Mouse (Mus musculus) myocyte (in vitro differentiated cells): Measurements from ENCODE around the gene Bhlhe23. TPM values are rescaled to one million over a fixed set of nuclear protein-coding genes. Genes with fewer than 3 reads are reported as not detected.

Experiments used
- H3K27me3 ChIP-seq: one replicate; pipeline ENCODE4 v1.6.1; 2011; ENCODE audit not compliant: control insufficient read depth, insufficient read depth, insufficient read length
- H3K36me3 ChIP-seq: one replicate; pipeline ENCODE4 v1.6.1; 2011; ENCODE audit not compliant: control insufficient read depth, insufficient read depth
- H3K4me2 ChIP-seq: one replicate; pipeline ENCODE4 v1.6.1; 2011; ENCODE audit warnings: low read depth, control low read depth
- H3K4me3 ChIP-seq: one replicate; pipeline ENCODE4 v1.5.1; 2011; ENCODE audit warnings: mild to moderate bottlenecking, control low read depth, moderate library complexity
- H3K79me2 ChIP-seq: one replicate; pipeline ENCODE4 v1.6.1; 2011; ENCODE audit not compliant: control insufficient read depth, insufficient read depth
- H3ac ChIP-seq: one replicate; pipeline ENCODE4 v1.6.1; 2011; ENCODE audit not compliant: control insufficient read depth, insufficient read length
- CEBPB ChIP-seq: IDR thresholded peaks from 2 replicates; pipeline ENCODE4 v1.6.1; 2011; ENCODE audit warnings: mild to moderate bottlenecking, moderate library complexity; ENCODE audit not compliant: poor library complexity, insufficient read depth, severe bottlenecking
- E2F4 ChIP-seq: IDR thresholded peaks from one replicate; pipeline ENCODE4 v1.6.1; 2011; ENCODE audit warnings: mild to moderate bottlenecking, control low read depth, moderate library complexity; ENCODE audit not compliant: insufficient read depth
- MAX ChIP-seq: IDR thresholded peaks from one replicate; pipeline ENCODE4 v1.6.1; 2011; ENCODE audit warnings: low read depth, mild to moderate bottlenecking, control low read depth
- MYOD1 ChIP-seq, 3 experiments: IDR thresholded peaks; one replicate each; pipeline ENCODE4 v1.6.1; 2011; ENCODE audit warnings: control low read depth in 2 of 3, low read depth in 2 of 3, mild to moderate bottlenecking in 2 of 3, moderate library complexity in 1 of 3; ENCODE audit not compliant: insufficient read length in 2 of 3, control insufficient read depth in 1 of 3
- MYOG ChIP-seq, 3 experiments: IDR thresholded peaks; one replicate each; pipeline ENCODE4 v1.6.1; 2011; ENCODE audit warnings: control low read depth in 2 of 3, low read depth in 2 of 3, mild to moderate bottlenecking in 2 of 3; ENCODE audit not compliant: insufficient read length in 2 of 3, control insufficient read depth in 1 of 3, insufficient read depth in 1 of 3
- POLR2A ChIP-seq: IDR thresholded peaks from one replicate; pipeline ENCODE4 v1.6.1; 2011; ENCODE audit warnings: low read depth, mild to moderate bottlenecking, control low read depth, moderate library complexity; ENCODE audit not compliant: insufficient read length
- POLR2AphosphoS2 ChIP-seq: IDR thresholded peaks from one replicate; pipeline ENCODE4 v1.6.1; 2011; ENCODE audit warnings: low read depth, control low read depth; ENCODE audit not compliant: insufficient read length
- REST ChIP-seq: IDR thresholded peaks from one replicate; pipeline ENCODE4 v1.6.1; 2011; ENCODE audit warnings: mild to moderate bottlenecking, control low read depth, moderate library complexity; ENCODE audit not compliant: insufficient read depth, insufficient read length
- SRF ChIP-seq: IDR thresholded peaks from one replicate; pipeline ENCODE4 v1.6.1; 2011; ENCODE audit warnings: low read depth; ENCODE audit not compliant: control insufficient read depth, insufficient read length
- TCF12 ChIP-seq: IDR thresholded peaks from one replicate; pipeline ENCODE4 v1.6.1; 2011; ENCODE audit warnings: mild to moderate bottlenecking, control low read depth; ENCODE audit not compliant: poor library complexity, insufficient read depth, severe bottlenecking
- TCF3 ChIP-seq: IDR thresholded peaks from one replicate; pipeline ENCODE4 v1.6.1; 2011; ENCODE audit warnings: low read depth, control low read depth; ENCODE audit not compliant: insufficient read length
- USF1 ChIP-seq: IDR thresholded peaks from one replicate; pipeline ENCODE4 v1.6.1; 2011; ENCODE audit warnings: low read depth, mild to moderate bottlenecking, control low read depth, moderate library complexity
- polyA plus RNA-seq: library from polyadenylated mRNA; unstranded; fragments of >200 nt; fragmentation: generic; extraction: Trizol; gene quantifications from one replicate; pipeline ENCODE4 v1.2.1, GENCODE M21; 2012; ENCODE audit warnings: missing spikeins

Bhlhe23 gene
- not detected for polyA plus RNA-seq

GRCm38 (mm10) chr2:180776793-180777192, at the start of gene Bhlhe23:
Gene Bhlhe23, minus strand, starts transcription at chr2:180776900.
- H3ac ChIP-seq, result no peak within 1 kb of the TSS
- H3K4me2 ChIP-seq, result no peak within 1 kb of the TSS
- no peaks in the 10 kb centered on the region for H3K36me3 ChIP-seq
- no peak within 1 kb of the TSS for H3K4me3 ChIP-seq
- TF ChIP-seq USF1 (no peak), TCF12 (no peak), E2F4 (no peak), MYOD1 (IDR thresholded peaks at IDR 0.05; ENCODE audit: control insufficient read depth in 1 of 3, insufficient read length in 2 of 3, low read depth in 2 of 3) (no peak), TCF3 (no peak), MAX (no peak), REST (no peak), SRF (no peak), MYOG (IDR thresholded peaks at IDR 0.05; ENCODE audit: control insufficient read depth in 1 of 3, insufficient read depth in 1 of 3, insufficient read length in 2 of 3, low read depth in 2 of 3) (no peak), POLR2A (no peak), CEBPB (no peak), POLR2AphosphoS2 (no peak)
- no peaks in the 10 kb centered on the region for H3K79me2 ChIP-seq
- H3K27me3 ChIP-seq, result peaks cover 61% of the 10 kb centered on the region

GRCm38 (mm10) chr2:180825147-180825941, 48.6 kb upstream of the Bhlhe23 start:
- Histone ChIP-seq H3K27me3 (peaks cover 10% of the 10 kb centered on the region), H3K4me3 (no peak overlapping the region), H3K79me2 (no peaks in the 10 kb centered on the region), H3K4me2 (no peak overlapping the region), H3K36me3 (no peaks in the 10 kb centered on the region), H3ac (no peak overlapping the region)
- TF ChIP-seq E2F4, result no peak
- no peak for TF ChIP-seq MAX
- TF ChIP-seq USF1, result no peak
- TF ChIP-seq REST, result no peak
- TF ChIP-seq POLR2AphosphoS2, result no peak
- TF ChIP-seq TCF12, result no peak
- TF ChIP-seq MYOD1 (IDR thresholded peaks at IDR 0.05; ENCODE audit: control insufficient read depth in 1 of 3, insufficient read length in 2 of 3, low read depth in 2 of 3), result no peak
- no peak for TF ChIP-seq CEBPB
- TF ChIP-seq MYOG (IDR thresholded peaks at IDR 0.05; ENCODE audit: control insufficient read depth in 1 of 3, insufficient read depth in 1 of 3, insufficient read length in 2 of 3, low read depth in 2 of 3), result no peak
- TF ChIP-seq SRF, result no peak
- TF ChIP-seq TCF3, result no peak
- no peak for TF ChIP-seq POLR2A

GRCm38 (mm10) chr2:180824724-180825123, 48.0 kb upstream of the Bhlhe23 start:
- Histone ChIP-seq H3ac (no peak overlapping the region), H3K27me3 (peaks cover 10% of the 10 kb centered on the region), H3K79me2 (no peaks in the 10 kb centered on the region), H3K4me3 (no peak overlapping the region), H3K4me2 (no peak overlapping the region), H3K36me3 (no peaks in the 10 kb centered on the region)
- TF ChIP-seq MAX, result no peak
- no peak for TF ChIP-seq POLR2A
- no peak for TF ChIP-seq CEBPB
- TF ChIP-seq SRF, result no peak
- no peak for TF ChIP-seq TCF3

- Histone ChIP-seq H3K27me3 (peaks cover 10% of the 10 kb centered on the region), H3K79me2 (no peaks in the 10 kb centered on the region), H3ac (no peak overlapping the region), H3K4me3 (no peak overlapping the region), H3K36me3 (no peaks in the 10 kb centered on the region), H3K4me2 (no peak overlapping the region)
- TF ChIP-seq POLR2A (no peak), TCF12 (no peak)
These were observed 47.4 kb upstream of the Bhlhe23 start for GRCm38 (mm10) chr2:180824061-180824460.

GRCm38 (mm10) chr2:180822476-180822875, 45.8 kb upstream of the Bhlhe23 start:
- peaks cover 10% of the 10 kb centered on the region for H3K27me3 ChIP-seq
- H3K36me3 ChIP-seq, result no peaks in the 10 kb centered on the region

More at GRCm38 (mm10) chr2:180822476-180822875, 45.8 kb upstream of the Bhlhe23 start:
- H3ac ChIP-seq, result no peak overlapping the region
- no peaks in the 10 kb centered on the region for H3K79me2 ChIP-seq
- no peak overlapping the region for H3K4me3 ChIP-seq
- no peak overlapping the region for H3K4me2 ChIP-seq
- TF ChIP-seq POLR2A (no peak), E2F4 (no peak), CEBPB (no peak), REST (no peak), TCF12 (no peak), MYOG (IDR thresholded peaks at IDR 0.05; ENCODE audit: control insufficient read depth in 1 of 3, insufficient read depth in 1 of 3, insufficient read length in 2 of 3, low read depth in 2 of 3) (no peak), SRF (no peak), MAX (no peak), POLR2AphosphoS2 (no peak), MYOD1 (IDR thresholded peaks at IDR 0.05; ENCODE audit: control insufficient read depth in 1 of 3, insufficient read length in 2 of 3, low read depth in 2 of 3) (no peak), USF1 (no peak), TCF3 (no peak)
